Mouse (Mus musculus): ENCODE measurements around the gene S1pr3.

S1pr3 gene

GRCm38 (mm10) chr13:51408519-51409001 is at the start of gene S1pr3:
Gene S1pr3, plus strand, starts transcription at chr13:51408639.
- peak; percentile 30 for DNase-seq (ENCODE audit: low spot score)

DNA sequence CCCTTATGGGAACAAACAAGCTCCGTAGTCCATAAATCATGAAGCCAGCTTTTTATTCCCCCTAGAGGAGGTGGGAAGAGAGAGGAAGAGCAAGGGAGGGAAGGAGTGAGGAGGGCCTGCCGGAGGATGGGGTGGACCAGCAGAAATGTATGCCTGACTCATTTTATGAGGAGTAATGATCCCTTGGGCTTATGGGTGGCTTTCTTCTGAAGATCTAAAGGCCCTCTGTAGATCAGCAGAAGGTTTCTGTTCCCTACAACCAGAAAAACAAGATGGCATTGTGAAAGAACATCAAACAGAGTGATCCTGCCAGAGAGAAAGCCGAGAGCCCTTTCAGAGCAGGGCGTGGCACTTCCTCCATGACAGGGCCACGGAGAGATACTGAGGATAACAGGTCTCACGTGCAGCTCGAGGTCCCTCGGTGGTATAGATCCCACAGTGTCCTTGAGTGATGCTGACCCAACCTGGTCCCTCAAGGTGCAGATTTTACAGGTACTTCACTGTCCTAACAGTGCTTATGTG is 47.9 kb upstream of the S1pr3 start:
- DNase-seq (ENCODE audit: low spot score): no peak

- no peak for DNase-seq (ENCODE audit: low spot score)
Observed at GRCm38 (mm10) chr13:51363390-51363789, 45.0 kb upstream of the S1pr3 start.

DNA sequence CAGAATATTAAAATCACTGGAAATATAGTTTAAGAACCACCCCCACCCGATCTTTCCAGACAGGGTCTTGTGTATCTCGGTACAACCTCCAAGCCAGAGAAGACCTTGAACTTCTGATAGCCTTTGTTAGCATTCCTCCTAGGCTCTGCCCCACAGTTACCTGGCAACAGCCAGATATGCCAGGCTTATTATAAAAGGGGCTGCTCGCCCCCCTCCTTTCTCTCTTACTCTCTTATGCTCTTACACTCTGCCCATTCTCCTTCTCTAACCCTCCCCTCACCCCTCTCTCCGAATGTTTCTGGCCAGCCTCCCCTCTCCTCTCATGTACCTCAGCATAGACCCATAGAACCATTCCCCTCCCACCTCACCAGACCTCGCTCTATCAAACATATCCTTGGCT is 44.5 kb upstream of the S1pr3 start:
- DNase-seq (ENCODE audit: low spot score): no peak

DNA sequence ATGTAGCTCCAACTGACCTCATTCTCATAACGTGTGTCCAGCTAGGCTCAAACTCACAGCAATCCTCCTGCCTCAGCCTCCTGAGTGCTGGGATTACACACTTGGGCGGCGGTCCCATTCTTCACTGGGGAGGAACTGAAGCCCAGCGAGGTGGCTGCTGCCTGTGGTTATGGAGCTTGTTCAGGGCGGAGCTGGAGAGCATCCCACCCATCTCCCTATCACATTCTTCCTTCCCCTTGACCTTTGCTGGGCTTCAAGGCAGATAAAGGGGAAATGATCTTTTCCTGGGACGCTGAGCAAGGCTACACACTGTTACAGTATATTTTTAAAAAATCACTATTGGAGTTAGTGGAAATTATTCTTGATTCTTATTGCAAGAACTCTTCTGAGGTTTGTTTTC is 43.2 kb upstream of the S1pr3 start:
- no peak for DNase-seq (ENCODE audit: low spot score)

GRCm38 (mm10) chr13:51368346-51368745 is 40.1 kb upstream of the S1pr3 start:
- DNase-seq (ENCODE audit: low spot score): no peak

DNA sequence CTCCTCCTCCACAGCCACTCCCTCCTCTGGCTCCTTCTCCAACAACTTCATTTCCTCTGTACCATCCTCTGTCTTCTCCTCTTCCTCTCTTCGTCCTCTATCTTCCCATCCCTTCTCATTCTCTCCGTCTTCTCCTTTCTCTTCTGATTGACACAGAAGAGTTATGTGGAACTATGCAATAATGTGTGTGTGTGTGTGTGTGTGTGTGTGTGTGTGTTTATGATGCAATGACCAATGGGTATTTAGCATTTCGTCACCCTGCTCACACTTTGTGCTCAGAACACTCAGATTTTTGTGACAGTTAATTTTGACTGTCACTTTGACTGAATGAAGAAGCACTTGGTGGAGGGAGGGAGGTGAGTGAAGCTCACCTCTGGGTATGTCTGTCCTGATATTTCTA is 39.1 kb upstream of the S1pr3 start:
- DNase-seq (ENCODE audit: low spot score): no peak

DNA sequence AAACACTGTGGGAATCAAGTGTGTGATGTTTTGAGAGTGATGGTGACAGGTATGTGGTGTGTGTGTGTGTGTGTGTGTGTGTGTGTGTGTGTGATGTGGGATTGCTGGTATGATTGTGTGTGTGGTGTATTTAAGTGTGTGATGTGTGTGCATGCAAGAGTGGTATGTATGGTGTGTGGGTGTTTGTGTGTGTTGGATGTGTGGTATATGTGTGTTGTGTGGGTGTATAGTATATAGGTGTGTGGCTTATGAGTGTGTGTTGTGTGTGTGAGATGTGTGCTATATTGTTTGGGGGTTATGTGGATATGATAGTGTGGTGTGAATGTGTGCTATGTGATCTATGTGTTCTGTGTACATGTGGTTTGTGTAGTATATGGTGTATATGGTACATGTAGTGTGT is 35.4 kb upstream of the S1pr3 start:
- no peak for DNase-seq (ENCODE audit: low spot score)

DNA sequence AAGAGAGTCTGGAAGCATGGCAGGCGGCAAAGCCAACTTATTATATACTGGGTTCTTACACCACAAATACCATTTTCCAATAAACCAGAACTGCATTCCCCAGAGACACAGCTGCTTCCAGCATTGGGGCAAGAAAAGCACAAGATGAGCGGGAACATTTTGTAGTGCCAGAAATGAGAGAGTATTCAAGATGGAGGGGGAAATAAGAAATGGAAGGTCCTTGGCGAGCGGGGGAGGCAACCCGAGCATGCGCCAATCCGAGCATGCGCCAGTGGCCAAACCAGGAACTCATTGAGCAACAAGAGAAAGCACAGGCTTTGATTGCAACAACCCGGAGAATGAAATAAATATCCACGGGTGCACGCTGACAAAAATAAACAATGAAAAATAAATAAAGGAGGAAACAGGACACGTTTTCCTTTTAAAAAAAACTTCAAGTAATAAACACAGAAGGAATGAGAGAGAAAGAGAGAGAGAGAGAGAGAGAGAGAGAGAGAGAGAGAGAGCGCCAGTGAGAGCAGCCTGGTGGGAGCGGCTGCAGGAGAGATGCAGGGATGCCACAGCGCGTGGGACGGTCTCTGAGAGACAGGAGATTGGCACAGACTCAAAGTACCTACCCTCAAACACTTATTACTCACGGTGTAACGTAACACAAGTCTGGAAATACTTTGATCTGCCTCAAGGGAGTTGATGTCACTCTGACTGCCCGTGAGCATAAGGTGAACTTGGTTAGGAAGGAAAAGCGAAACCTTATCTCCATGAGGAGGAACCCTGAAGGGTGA is 34.2 kb upstream of the S1pr3 start:
- peak; percentile 50 for DNase-seq (ENCODE audit: low spot score)

GRCm38 (mm10) chr13:51378126-51378525 is 30.3 kb upstream of the S1pr3 start:
- peak; percentile 36 for DNase-seq (ENCODE audit: low spot score)

DNA sequence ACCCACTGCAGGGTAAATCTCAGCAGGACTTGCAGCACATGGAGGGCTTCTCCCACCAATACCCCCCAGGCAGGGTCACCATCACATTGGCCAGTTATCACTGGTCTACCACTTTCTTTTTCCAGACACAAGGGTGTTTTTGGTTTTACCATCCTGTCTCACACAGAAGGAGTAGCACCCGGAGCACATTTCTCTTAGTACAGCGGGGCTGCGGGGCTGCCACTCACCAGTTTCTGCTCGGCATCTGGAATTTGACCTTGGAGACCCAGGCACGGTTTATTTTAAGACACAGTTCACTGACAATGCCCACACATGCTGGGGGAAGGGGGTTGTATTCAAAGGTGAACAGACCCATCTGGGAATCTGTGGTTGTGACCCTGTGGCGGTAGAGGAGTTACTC is 28.8 kb upstream of the S1pr3 start:
- no peak for DNase-seq (ENCODE audit: low spot score)

- DNase-seq (ENCODE audit: low spot score): no peak
Observed at GRCm38 (mm10) chr13:51381498-51381897, 26.9 kb upstream of the S1pr3 start.

DNA sequence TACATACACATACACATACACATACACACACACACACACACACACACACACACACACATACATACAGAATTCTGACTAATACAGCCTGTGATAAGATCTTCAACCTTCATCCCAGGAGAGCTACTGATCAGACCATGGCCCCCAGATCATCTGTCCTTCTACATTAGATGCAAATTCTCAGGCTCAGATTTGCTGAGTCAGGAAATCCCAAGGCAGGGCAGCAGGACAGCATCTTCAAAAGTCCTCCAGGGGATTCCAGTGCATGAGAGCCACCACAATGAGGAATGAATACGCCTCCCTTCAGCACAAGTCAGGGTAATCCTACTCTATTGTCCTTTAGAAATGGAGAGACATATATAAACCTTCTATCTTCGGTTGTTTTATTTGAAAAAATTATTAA is 23.5 kb upstream of the S1pr3 start:
- DNase-seq (ENCODE audit: low spot score): no peak

DNA sequence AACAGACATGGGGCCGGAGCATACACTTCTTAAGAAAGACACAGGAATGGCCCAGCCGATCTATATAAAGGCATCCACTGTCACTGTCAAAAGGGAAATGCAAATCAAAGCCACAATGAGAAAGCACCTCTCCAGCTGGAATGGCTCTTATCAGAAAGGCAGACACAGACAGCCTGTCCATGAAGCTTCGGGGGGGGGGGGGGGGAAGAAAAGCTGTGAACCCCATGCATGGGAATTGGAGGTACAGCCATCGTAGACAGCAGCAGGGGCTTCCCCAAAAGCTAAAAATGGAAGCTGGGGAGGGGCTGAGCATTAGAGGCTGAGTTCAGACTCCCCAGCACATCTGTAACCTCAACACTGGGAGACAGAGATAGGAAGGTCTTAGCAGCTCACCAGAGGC is 20.5 kb upstream of the S1pr3 start:
- no peak for DNase-seq (ENCODE audit: low spot score)

DNA sequence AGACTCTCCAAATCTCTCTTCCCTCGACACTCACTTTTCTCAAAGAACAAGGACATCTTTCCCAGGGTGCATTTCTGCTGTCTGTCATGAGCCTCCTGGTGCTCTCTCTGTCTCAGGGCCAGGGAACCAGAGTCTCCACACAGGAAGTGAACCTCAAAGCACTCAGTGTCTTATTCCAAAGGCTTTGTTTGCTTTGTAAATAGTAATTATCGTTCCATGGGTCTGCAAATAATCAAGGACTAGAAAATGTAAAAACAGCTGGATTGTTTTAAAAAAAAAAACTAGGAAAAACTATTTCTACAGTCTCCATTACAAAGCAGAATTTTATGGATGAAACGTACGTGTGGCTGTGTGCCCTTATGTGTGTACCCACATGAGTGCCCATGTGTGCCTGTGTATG is 18.0 kb upstream of the S1pr3 start:
- no peak for DNase-seq (ENCODE audit: low spot score)

DNA sequence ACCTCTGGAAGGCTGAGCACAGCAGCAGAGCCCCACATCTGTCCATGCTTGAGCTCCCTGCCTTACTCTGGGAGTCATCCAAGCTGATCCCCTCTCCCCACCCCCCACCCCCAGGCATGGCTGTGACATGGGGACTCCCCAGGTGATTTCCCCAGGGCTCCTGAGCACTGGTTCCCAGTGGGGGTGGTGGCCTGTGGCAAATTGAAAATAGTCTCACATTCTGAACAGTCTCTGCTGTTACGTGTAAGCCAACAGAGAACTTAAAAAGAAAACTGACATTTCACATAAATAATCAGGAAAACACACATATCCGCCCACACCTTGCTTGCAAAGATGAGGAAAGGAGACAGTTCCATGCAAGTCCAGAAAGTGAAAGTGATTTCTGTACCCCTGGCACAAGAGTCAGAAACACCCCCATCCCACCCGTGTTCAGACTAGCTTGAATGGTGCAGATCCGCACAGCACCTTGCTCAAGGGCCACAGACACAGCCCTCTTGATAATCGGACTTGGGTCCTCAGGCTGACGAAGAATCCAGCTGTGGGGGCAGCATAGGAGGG is 17.0 kb upstream of the S1pr3 start:
- no peak for DNase-seq (ENCODE audit: low spot score)

DNA sequence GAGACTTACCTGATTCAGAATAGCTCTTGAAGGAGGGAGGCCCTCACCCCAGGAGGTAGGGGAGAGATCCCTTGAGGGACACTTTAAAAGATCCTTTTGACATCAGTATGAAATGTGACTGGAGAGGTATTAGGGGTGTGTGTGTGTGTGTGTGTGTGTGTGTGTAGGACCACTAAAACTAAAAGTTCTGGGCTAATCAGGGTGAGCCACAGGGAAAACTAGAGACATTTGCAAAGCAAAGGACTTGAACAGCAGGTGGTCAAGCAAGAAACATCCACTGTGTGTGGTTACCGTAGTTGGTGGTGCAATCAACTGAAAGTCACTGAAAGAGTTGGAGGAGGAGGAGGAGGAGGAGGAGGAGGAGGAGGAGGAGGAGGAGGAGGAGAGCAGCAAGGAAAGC is 16.2 kb upstream of the S1pr3 start:
- DNase-seq (ENCODE audit: low spot score): no peak

DNA sequence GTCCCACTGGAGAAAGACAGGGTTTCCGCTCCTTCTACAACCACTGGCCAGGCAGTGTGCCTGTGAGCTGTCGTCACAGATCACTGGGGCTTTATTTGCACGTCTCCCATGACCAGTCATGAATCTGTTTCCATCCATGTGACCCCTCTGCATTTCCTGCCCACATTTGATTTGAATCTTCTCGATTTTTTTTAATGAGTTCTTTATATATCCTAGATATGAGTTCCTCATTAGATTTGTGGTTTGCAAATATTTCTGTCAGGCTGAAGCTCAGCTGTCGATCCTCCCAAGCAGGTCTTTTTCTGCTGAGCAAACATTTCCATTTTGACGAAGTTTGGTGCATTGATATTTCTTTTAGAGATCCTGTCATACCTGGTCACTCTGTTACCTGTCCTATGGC is 10.6 kb upstream of the S1pr3 start:
- DNase-seq (ENCODE audit: low spot score): no peak

DNA sequence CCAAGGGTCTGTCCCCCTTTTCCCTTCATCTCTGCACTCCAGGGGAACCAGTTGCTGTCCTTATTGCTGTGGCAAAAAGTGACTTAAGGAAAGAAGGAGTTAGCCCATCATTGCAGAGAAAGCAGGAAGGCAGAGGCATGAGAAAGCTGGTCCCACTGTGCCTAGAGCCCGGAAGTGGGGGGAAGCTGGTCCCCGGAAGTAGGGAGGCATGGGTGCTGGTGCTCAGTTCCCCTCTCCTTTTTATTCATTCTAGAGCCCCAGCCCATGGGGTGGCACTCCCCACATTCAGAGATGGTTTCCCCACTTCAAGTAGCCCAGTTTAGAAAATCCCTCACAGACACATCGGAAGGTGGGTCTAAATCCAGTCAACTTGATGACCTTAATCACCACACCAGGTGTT is 8.9 kb upstream of the S1pr3 start:
- DNase-seq (ENCODE audit: low spot score): no peak

GRCm38 (mm10) chr13:51400186-51400719 is 8.2 kb upstream of the S1pr3 start:
- DNase-seq (ENCODE audit: low spot score): no peak

DNA sequence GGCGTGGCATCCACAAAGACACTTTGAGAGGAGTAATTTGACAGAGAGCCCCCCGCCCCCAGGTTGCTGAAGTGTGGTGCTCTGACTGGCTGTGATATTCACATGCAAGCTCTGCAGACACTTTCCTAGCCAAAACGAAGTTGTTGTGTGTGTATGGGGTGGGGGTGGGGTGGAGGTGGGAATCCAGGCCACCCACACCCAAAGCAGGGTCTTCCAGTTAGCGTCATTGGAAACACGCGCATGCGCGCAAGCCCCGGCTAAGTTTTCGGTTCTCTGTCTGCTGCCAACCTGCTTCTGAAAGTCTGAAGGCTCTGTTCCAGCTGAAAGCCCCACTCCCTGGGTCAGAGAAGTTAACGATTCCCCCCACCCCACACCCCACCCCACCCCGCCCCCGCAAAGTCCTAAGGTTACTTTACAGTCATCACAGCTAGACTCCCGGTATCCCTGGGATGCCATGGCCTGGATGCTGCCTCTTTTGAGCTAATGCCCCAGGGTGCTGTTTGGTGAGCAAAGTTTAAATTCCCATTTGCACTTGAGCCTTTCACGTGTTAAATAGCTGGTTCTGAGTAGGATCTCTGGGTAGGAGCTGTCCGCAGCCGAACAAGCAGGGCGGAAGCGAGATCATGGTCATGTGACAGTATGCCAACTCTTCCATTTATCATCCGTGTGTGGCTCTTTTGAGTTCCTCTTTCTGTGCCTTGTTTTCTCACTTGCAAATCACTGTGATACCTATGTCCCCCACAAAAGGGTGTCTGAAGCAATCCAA is 7.5 kb upstream of the S1pr3 start:
- DNase-seq (ENCODE audit: low spot score): no peak

DNA sequence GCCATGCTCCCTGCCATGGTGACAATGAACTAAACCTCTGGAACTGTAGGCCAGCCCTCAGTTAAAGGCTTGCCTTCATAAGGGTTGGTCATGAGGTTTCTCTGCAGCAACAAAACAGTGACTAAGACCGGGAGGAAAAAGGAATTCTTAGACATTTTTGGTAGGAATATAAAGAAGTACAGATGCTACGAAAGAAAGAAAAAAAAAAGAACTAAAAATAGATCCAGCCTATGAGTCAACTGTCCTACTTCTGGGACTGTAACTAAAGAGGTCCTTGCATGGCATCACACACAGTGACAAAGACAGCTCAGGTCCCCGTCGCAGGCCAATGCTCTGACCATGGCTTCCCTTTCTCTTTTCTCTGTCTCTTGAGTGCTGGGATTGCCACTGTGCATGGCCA is 3.9 kb upstream of the S1pr3 start:
- DNase-seq (ENCODE audit: low spot score): no peak
